Mouse (Mus musculus): ENCODE measurements at regions not wholly inside any gene's neighbourhood (a gene's known extent, or its start where the extent isn't known, plus 50 kb on each side); places are given as distances from the start of the nearest gene placed in this dataset.

DNA sequence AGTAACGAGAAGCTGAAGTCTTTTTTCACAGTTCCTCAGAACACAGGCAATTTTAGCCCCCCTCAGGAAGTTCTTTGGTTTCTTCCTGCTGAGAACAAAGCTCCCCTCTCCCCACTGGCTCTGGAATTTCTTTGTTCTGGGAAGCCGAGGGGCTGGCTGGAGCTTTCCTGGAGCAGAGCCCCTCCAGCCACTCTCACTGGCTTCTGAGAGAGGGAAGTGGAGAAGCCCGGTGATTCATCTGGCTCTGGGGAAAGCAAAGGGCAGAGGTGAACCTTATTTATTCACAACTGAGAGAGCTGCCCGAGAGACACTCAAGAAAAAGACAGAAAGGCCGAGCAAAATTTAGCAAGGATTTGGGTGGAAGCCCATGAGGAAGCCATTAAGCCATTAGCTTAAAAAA lies 63.9 kb downstream of the Ddx3x start:
- DNase-seq (ENCODE audit: low spot score) = peak; percentile 3

DNA sequence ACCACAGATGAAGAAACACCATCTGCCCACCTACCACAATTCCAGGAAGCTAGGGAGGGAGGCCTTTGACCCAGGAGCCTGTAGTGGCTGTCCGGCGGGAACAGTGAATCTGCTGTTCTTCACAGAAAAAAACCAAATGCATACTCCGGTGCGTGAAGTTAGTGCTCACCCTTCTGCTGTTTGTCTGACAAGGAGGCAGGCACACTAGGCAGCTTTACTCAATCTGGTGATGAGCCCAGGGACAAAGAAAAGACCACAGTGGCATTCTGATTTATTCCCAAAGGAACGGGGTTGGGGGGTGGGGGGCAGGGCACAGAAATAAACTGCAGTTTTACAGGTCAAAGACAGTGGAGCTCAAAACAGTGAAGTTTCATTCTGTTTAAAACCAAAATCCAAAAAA lies 64.4 kb downstream of the Ddx3x start:
- DNase-seq (ENCODE audit: low spot score) = no peak

DNA sequence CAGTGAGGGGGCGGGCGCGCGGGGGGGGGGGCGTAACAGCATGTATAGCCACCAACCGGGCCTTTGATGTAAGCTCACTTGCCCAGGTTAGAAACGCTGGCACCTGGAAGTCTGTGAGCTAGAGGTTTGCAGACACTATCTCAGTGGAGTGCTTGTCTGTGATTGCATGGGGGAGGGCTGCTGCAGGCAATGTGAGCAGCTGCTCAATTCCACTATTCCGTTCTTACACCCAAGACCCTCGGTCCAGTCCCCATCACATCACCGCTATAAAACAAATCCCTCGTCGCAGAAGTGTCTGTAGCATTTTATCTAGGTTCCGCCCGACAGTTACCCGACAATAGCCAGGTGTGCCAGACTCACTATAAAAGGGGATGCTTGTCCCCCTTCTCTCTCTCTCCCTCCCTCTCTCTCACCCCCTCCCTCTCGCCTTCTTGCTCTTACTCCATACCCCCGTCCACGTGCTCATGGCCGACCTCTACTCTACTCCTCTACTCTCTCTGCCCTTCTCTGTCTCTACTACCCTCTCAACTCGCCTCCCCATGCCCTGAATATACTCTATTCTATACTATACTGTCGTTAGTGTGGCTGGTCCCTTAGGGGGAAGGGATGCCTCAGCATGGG lies 65.4 kb downstream of the Ddx3x start:
- no peak for DNase-seq (ENCODE audit: low spot score)

DNA sequence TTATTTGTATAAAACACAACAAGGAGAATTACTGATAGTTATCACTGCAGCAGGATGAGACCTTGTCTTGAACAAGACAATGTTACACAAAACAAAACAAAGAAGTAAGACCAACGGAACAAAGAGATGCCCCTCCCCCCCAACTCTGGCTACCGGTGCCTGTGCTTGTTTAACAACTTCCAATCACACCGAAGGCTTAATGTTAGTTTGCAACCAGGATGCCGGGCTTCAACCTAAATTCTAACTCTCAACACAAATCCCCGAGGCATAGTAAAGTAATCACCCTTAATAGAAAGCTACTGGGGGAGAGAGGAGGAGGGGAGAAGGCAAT lies 65.9 kb downstream of the Ddx3x start:
- DNase-seq (ENCODE audit: low spot score) = peak; percentile 7

DNA sequence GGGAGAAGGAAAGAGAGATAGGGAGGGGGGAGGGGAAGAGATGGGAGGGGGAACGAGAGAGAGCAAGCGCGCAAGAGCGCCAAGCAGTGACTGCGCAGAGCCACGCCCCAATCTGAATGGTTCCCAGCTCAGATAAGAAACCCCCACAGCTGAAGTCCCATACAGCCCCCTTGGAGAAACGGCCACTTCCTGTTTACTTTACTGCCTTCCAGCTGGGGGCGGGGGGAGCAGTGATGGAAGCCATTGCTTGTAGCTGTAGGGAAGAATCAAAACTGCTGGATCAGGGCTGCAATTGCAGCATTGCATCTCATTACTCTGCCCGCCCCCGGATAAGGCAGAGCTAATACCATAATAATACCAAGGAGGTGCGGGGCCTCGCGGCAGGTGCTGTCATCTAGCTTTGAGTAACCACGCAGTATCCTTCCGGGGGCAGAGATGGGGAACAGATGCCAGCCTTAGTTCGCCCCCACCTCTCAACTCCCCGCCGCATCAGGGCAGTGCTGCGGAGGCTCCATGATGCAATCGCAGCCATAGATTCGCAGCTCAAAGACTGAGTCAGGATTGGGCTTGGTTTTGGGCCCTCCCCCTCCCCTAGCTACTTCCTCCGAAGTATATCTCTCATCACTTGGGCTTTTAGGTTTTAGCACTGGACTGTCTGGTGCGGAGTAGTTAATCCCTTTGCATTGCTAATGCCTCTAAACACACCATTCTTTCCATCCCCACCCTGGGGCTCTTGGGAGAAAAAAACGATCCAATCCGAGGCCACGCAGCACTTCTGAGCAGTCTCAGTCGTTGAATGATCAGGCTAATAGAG lies 66.5 kb downstream of the Ddx3x start:
- DNase-seq (ENCODE audit: low spot score) = peak; percentile 39

DNA sequence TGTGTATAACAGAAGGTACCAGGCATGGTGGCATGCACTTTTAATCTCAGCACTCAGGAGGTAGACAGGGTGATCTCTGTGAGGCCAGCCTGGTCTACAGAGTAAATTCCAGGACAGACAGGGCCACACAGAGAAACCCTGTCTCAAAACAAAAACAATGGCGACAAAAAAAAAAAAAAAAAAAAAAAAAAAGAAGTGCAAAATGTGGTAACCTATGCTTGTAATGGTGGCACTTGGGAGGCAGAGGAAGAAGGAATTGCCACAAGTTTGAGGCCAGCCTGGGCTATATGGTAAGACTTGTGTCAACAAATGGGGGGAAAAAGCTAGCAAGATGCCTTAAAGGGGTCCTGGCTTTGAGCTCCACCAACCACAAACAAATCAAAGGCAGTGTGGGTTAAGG lies 67.6 kb downstream of the Ddx3x start:
- no peak for DNase-seq (ENCODE audit: low spot score)

DNA sequence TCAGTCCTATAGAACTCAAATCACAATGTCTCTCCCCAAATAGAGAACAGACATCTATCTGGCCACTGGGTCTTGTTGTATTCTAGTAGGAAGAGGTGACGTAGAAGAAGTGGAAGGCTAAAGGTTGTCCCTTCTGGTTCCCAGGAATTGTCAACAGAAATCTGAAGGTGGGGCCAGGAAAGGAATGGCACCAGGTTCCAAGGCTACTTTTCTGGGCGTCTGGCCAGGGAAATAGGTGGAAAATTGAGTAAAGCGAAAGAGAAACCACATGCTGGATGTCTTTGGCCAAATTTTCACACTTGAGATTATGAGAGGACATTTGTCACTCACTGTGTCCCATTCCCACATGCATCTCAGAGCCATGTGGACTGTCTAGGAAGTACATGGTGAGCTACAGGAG lies 69.7 kb downstream of the Ddx3x start:
- no peak for DNase-seq (ENCODE audit: low spot score)

DNA sequence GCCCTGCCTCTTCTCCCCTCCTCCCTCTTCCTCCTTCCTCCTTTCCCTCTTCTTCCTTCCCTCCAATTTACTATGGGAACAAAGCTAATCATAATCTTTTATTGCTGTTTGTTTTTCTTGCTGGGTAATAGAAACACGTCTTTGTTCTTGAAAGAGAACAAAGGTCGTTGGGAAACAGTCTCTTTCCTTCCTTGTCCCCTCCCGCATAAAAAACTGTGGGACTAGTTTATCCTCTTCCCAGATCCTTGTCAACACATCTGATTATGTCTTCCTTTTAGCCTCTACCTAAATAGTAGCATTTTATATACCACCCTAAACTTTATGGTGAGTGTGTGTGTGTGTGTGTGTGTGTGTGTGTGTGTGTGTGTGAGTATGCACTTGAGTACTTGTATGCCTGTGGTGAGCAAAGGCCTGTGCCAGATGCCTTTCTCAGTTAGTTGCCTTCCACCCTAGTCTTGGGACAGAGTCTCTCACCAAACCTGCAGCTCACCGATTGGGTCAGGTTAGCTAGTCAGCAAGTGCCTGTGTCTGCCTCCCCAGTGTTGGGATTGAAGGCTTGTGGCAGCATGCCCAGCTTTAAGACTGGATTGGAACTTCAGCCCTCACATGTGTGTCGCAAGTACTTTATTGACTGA lies 76.5 kb downstream of the Ddx3x start:
- no peak for DNase-seq (ENCODE audit: low spot score)

DNA sequence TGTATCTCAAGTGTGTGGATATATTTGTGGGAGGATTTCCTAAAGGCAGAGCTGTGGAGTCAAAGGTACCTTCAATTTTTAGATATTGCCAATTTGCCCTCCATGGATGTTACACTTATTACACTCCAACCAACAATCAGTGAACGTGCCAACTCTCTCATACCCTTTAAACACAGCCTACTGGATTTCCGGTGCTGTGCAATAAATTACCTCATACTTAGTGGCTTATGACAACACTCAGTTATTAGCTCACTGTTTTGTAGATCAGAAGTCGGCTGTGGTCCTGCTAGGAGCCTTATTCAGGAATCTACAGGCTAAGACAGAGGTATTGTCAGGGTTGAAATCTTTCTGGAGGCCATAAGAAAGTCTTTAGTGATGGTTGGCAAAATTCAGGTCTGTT lies 77.2 kb downstream of the Ddx3x start:
- no peak for DNase-seq (ENCODE audit: low spot score)

DNA sequence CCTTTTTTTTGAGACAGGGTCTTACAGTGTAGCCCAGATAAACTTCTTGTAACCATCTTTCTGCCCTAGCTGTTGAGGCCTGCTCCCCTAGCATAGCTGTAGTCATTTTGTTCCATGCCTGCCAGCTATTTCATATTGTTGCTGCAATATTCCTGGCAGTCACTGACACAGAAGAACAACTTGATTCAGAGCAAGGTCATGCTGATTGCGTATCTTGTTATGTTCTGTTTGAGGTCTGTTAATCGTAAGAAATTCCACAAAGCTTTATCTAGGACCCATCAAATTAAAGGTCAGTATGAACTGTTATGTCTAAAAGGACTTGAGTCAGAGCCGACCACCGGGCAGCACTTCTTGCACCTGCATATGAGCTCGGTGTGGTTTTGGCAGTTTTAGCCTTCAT lies 79.7 kb downstream of the Ddx3x start:
- no peak for DNase-seq (ENCODE audit: low spot score)

DNA sequence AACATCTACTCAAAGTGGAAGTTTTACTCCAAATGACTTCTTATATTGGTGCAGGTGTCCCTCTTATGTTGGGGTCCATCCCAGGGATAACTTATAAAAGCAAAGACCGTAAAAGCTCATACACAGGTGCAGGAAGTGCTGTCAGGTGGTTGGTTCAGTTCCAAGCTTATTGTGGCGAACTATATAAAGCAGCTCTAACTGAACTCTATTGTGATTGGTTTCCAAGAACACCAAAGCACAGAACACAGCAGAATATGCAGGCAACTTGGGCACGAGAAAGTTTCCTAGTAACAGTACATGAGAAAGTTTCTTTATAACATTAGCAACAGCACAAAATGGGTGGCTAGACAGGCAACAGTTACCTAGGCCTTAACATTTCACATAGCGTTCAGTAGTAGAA lies 89.5 kb downstream of the Ddx3x start:
- DNase-seq (ENCODE audit: low spot score) = no peak

DNA sequence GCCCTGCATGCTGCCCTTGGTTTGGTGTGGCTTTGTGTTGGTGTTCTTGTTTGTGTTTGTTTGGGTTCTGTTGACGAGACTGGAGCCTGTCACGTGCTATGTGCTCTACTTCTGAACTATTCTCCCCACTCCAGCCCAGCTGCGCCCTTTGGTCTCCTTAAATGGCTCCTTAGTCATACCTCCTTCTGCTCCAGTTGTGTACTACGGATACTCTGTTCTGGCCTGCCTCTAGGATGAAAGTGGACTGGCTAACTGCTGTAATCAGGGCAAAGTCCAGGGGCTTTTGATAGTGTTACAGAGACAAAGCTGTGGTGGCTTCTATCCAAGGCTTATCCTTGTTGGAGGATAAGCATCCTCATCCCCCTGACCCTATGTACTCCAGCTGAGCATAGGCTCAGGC lies 92.0 kb downstream of the Ddx3x start:
- DNase-seq (ENCODE audit: low spot score) = no peak

DNA sequence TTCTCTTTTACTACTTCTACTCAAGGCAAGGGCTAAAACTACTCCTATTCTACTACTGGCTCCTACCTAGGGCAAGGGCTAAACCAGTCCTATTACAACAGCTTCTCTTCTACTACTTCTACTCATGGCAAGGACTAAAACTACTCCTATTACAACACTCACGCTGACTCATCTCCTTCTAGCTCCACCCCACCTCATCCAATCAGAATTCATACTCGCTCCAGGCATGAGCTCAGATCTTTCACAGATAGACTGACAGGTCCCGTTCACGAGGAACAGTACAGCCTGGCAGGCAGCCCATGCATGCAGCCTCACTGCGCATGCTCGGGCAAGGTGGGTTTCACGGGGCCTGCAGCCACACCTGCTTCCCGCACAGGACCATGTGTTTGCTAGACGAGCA lies 79.6 kb upstream of the Nyx start:
- no peak for DNase-seq (ENCODE audit: low spot score)

DNA sequence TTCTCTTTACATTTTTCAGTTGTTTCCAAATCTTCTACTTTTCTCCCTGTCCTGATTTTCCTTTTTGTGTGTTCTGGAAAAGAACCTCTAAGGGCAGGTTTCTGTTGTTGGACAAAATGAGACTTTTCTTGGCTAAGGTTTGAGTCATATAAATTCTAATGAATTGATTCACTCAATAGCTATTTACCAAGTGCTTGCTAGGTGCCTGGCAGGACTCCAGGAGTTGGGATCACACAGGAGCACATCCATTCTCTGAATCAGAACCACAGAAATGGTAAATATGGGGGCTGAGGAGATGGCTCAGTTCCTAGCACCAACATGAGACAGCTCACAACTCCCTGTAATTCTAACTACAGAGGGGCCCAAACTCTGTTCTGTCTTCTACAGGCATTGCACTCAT lies 67.4 kb upstream of the Nyx start:
- no peak for DNase-seq (ENCODE audit: low spot score)

DNA sequence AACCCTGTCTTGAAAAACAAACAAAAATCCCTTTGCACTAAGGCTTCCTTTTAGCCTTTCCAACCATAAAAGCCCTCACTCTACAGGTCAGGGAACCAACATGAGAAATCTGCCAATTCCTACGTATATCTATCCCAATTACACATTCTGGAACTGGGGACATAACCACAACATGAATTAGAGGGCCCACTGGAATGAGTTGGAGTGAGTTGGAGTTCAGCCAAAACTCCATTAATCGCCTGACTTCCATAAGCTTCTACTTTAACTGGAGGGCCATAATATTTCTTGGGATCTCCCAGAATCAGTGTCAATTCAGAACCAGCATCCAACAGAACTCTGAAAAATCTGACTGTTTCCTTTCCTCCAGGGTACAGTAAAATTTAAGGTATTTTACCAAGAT lies 53.2 kb upstream of the Nyx start:
- no peak for DNase-seq (ENCODE audit: low spot score)

DNA sequence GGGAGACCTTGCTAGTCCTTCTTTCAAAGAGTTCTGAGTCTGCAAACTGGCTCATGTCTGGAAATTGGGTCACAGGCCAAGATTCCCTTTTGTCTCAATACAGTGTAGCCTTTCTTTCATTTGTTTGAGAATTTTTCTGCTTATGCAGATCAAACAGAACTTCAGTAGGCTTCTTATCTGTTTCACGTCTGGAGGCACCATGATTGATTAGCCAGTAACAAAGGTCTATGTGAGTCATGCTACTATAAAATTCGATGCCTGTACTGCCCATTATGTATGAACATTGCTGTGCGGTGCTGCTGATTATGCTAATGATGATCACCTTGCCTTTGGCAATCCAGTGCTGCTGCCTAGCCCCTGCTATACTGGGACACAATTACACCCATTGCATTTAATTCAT lies 52.8 kb upstream of the Nyx start:
- no peak for DNase-seq (ENCODE audit: low spot score)
